Mouse (Mus musculus) urinary bladder, postnatal 10 days (tissue): ENCODE results near the gene Stxbp1.
"Not testable (repeated sequence)": the region's sequence is repeated elsewhere in the genome, so short reads cannot be mapped to it uniquely, and the experiment has no call there.

Source experiments
- DNase-seq: peaks from one replicate; pipeline ENCODE4 v3.0.0; 2022; ENCODE audit warnings: low spot score

Stxbp1 gene

DNA sequence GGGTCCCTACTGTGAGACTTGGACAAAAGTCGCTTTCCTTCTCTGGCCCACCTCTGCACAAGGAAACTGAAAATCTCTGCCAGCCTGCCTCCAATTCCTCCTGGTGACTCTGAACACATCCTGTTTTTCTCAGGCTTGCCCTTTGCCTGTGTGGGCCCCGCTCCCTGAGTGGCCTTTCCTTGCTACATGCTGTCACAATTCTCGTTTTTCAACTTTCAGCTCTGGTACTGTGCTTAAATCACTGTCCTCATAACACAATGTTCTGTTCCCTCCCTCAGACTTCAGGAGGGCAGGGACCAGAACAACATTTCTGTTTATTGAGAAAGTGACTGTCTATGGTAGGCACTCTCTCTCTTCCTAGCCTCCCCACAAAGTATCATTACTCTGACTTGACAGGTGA is 27.0 kb upstream of the Stxbp1 start:
- no peak for DNase-seq

DNA sequence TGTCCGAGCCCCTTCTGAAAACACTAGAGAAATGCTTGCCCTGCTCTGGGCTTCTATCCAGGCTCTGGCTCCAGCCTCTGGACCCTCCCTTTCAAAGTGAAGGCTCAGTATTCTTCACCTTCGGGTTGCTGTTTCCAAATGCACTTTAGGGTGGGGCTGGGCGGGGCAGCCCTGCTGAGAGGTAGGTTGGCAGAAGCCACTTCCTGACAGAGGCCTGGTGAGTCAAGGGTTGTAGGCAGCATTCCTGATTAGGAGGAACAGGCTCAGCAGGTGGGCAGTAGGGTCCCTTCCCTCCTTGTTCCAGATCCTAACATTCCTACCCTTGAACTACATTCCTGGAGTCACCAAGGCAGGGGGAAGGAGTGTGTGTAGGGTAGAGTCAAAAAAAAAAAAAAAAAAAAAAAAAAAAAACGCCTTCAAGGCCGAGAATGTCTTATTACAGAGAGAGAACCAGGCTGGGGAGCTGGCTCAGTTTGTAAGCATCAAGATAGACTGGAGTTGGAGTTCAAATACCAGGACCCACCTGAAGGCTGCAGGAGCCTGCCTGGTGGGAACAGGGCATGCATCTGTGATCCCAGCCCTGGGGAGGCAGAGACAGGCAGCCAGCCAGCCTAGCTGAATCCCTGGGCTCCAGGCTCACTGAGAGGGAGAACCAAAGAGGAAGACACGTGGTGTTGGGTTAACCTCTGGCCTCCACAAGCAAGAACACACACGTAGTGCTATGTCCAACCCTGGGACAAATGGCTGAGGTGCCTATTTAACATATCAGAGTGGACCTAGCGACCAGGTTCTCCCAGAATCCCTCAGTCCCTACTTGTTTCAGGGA is 23.4 kb upstream of the Stxbp1 start:
- no peak for DNase-seq

DNA sequence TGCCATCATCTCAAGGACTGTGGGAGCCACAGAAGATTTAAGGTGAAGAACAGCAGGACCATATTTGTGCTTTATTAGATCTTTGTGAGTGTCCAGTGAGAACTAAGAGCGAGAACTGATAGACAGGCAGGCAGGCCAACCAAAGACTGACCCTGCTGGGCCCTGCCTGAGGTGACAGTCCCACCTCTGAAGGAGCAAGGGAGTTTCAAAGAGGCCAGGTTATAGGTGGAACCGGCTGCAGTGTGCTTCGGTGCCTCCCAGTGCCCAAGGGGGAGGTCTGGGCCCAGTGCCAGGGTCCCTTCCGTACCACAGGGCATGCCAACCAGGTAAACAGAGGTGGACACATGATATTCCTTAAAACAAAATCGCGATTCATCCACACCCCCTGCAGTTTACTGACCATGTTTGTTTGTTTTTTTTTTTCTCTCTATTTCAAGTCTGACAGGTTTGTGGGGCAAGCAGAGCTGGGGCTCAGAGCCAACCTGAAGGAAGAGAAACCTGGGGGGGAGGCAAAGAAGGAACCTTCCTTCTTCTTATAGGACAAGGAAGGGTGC is 22.8 kb upstream of the Stxbp1 start:
- no peak for DNase-seq

DNA sequence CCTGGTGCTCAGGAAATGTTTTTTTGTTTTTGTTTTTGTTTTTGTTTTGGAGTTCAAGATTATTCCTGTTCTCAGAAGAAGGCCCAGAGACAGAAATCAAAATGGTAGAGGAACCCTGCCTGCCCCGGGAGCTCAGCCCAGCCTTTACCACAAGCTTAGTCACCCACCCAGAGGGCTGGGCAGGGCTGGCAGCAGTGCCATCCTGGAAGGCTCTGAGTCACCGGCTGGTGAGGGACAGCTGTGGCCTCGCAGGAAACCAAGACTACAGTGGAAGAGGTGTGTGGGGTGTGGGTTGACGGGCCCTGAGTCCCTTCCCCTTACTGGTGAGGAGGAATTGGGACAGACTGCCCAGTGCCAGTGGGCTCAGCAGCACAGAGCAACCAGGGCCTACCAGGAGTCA is 20.3 kb upstream of the Stxbp1 start:
- no peak for DNase-seq

DNA sequence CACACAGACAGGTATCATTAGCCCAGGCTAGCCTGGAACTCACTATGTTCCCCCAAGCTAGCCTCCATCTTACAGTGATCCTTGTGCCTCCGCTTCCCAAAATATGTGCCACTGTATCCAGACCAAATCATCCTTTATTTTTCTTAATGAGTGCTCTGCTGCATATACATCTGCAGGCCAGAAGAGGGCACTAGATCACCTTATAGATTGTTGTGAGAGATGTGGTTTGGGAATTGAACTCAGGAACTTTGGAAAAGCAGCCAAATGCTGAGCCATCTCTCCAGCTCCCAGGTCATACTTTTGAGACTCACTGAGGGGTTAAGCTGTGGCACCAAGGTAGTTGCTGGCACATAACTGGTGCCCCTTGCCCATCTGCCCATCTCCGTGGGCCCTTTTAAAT is 17.7 kb upstream of the Stxbp1 start:
- DNase-seq, result no peak

DNA sequence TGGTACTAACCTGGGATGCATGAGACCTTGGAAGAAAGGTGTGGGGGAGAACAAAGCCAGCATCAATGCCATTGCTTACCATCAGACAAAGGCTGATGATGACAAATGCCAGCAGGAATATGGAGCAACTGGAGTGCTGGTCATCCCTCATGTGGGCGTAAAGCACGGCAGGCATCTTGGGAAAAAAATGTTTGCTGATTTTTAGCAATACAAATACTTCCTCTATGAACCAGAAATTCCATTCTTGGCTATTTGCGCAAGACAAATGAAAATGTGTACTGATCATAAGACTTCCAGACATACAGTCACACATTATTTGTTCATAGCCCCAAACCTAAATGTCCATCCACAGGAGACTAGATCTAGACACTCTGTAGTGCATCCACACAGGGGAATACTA is 16.3 kb upstream of the Stxbp1 start:
- no peak for DNase-seq

DNA sequence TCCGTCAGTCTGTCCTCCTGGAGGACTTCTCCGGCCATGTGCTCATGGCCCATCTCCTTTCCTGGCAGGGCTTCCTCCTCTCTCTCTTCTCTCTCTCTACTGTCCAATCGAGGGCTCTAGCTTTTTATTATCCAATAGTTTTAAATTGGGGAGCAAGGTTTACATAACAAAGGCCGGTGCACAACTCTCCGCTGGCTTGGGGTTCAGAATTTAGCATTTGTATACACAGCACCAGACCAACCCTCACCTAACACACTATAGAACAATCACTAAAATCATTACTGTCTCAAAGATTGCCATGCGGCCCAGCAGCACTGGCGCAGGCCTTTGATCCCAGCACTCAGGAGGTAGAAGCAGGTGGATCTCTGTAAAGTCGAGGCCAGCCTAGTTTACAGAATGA is 13.8 kb upstream of the Stxbp1 start:
- no peak for DNase-seq

DNA sequence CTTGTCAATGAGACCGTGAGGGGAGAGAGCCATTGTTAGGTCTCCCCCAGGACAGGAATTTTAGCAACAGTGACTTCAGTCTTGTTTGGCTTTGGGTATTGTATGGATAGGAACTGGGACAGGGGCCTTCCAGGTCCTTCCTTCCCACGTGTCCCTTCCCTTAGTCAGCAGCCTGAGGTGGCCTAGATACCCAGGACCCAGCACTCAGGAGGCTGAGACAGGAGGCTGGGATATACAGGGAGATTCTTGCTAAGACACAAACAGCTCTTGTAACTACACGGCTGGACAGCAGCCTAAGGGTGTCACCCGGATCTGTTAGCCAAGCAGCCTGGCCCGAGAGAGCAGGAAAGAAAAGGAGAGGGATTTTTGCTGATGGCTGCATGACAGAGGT is 12.6 kb upstream of the Stxbp1 start:
- no peak for DNase-seq

DNA sequence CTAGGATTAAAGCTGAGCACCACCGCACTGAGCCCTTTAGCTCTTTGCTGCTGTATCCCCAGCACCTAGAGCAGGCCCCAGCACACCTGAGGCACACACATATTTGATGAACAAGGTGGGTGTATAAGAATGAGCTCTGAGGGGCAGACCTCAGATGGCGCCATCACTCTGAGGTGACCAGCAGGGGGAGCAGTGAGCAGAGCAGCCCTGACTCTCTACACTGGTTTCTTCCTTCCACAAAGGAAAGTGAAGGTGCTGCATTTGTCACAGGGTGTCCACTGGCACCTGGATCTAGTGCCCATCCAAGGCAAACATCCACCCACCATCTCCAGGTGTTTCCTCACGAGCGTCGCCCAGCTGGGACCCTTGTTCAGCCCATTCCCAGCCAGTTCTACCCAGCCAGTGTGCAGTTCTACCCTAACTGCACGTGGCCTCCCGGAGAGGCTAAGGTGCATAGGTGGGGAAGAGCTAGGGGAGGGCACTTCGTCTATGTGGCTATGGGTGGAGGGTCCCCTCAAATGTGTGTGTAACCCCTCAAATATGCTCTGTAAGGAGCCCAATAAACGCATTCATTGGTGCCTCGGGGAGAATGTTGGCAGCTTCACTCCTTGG is 12.1 kb upstream of the Stxbp1 start:
- DNase-seq, result no peak

DNA sequence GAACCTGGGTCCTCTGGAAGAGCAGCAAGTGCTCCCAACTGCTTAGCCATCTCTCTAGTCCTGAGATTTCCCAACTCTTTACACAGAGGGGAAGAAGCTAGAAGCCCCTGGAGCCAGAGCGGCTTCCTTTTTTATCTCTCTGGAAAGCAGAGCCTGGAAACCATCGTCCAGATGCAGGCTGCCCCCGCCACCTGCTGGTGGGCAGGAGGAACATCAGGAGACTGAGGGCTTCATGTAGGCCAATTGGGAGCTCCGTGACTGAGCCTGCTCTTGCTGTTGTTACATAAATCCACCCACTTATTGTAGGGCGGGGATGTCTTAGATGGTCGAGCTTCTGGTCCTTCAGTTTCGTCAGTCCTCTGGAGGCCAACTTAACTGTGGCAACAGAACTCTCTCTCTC is 10.5 kb upstream of the Stxbp1 start:
- DNase-seq, result no peak

DNA sequence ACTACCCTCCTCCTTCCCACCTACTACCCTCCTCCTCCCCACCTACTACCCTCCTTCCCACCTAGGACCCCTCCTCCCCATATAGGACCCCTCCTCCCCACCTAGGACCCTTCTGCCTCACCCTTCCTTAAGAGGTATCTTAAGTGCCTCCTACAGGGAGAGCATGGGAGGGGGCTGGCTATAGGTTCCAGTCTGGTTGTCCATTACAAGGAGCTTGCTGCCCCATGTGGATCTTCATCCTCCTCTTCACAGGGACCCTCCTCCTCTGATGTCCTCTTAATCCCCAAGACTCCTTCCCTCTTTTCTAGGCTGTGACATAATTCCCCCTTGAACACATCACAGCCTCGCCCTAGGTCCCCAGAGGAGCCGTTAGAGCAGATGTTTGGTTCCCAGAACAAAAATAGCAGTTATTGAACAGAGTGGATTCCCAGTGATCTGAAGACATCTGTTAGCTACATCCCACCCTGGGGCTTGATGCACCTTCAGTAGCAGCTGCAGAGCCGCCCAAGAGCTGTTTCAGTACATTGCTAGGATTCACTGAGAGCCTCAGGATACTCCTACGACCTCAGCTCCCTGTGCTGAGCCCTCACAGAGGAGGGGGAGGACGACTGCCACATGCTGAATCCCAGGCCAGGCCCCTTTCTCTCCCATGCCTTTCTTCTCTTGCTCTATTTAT is 8.9 kb upstream of the Stxbp1 start:
- DNase-seq, result no peak

DNA sequence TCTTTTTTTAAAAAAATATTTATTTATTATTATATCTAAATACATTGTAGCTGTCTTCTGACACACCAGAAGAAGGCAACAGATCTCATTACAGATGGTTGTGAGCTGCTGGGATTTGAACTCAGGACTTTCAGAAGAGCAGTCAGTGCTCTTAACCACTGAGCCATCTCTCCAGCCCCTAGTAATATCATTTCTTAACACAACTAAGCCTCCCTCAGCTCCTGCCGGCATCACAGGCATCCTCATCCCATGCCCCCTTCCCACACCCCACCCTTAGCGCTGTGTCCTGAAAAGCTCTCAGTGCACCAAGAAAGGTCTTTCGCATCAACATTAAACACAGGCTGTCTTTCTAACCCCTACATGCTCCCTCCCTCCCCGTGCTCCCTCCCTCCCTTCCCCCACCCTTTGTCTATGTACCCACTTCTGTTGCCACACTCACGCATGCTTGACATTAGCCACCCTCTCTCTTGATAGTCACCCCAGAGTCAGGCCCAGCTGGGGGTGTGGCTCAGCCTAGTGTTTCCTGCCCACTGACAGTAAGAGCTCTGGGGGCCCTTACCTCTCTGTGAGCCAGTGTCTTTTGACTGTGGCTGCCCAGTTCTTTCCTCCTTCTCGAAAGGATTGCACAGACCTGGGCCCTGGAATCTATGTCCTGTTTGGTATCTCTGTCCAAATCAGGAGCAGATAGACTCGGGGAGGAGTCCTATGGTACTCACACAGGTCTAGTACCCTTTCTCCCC is 8.2 kb upstream of the Stxbp1 start:
- DNase-seq, result no peak

DNA sequence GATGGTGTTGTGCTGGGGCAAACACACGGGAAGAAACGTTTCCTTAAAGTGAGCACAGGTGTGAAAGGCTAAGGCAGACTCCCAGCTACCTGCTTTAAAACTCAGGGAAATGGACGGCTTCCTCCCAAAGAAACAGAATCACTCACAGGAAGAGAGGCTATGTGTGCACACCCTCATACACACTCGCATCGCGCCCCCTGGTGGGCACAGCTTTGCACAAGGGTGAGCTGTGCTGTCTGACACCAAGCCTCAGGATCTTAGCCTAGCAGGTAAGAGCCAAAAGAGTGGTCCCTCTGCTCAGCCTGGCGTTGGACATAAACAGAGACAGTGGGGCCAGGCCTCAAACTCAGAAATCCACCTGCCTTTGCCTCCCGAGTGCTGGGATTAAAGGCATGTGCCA is 7.2 kb upstream of the Stxbp1 start:
- DNase-seq, result peak; percentile 85

DNA sequence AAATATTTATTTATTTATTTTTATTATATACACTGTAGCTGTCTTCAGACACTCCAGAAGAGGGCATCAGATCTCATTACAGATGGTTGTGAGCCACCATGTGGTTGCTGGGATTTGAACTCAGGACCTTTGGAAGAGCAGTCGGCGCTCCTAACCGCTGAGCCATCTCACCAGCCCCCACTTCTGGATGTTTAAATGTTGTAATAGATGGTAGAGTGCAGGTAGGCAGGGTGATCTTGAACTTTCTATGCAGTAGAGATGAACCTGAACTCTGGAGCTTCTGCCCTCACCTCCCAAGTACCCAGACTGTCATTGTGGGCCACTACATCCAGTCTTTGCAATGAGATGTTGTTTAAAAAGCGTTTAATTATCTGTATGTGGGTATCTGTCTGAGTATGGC is 6.7 kb upstream of the Stxbp1 start:
- not testable (repeated sequence) for DNase-seq

DNA sequence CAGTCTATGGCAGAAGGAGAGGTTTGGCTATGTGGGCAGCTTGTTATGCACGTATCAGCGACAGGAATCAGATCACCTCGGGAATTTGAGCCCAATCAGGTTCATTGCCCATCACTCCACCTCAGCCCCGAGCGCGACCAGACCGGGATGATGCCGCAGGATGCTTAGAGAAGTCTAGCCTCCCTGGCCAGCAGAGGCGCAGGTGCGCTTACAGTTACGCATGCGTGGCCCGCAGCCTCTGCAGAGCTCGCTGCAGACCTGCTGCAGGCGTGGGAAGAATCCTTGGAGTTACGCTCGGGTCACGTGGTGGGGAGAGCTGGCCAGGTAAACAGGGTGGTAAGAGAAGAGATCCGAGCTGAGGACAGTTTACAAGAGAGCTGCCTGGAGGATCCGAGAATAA is 5.1 kb upstream of the Stxbp1 start:
- DNase-seq, result no peak

DNA sequence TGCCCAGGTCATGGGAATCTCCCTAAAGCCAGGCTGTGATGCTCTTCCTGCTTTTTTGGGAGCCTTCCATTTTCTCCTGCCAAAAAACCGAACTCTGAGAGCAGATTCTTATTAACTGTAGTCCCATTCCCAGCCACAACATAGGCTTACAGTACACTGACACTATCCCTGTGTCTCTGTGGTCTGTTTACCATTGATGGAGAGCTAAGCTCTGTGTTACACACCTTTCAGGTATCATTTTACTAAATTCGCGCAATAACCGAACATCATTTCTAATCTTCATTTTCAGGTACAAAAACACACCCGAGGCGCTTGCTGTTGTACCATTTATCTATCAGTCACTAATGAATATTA is 400 bp upstream of the Stxbp1 start:
- no peak for DNase-seq

DNA sequence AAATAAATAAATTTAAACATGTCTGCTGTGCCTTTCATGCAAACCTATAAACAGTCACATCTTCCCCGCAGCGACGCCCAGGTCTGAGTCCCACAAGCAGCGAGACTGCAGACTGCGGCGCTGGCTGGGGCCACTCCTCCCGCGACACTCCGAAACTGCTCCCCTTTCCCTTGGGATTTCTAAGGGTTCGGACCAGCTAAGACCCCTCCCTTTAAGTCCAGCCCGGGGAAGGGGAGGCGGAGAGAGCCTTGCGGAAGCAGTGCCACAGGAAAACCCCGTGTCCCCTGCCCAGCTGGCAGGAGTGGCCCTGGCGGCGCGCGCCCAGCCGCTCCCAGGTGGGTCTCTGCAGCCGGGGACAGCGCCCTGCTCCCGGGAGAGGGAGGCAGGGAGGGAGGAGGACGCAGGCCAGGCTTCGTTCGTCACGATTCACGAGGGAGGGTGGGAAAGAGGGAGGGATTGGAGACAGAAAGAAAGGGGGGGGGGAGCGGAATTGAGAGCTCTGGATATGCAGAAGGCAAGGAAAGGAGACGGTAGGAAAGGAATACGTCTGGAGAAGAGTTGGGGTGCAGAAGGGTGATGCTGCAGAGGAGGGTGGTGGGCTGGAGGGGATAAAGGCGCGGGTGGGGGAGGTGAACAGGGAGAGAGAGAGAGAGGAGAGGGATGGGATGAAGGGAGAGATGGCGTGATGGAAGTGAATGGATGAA is 792 bp downstream of the Stxbp1 start:
- no peak for DNase-seq

DNA sequence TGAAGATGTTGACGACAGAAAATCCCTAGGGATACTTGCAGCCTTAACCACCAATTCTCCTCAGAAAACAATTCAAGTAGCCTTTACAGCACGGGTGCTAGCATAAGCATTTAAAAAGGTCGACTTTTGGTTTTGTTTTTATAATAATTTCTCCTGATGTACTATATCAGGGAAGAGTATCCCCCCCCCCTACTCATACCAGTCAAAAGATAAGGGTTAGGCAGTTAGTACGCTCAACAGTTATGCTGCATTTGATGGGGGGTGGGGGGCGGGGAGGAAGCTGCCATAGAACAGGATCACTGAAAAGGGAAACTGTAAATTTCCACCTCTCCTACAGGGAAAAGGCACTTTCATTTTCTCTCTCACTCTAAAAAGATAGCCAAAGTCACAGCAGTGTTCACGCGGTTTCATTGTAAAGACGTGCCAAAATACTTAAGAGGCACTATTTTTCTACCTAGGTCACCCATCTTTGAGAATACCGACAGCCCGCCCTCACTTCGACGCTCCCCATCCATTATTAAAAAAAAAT is 1.4 kb downstream of the Stxbp1 start:
- no peak for DNase-seq

DNA sequence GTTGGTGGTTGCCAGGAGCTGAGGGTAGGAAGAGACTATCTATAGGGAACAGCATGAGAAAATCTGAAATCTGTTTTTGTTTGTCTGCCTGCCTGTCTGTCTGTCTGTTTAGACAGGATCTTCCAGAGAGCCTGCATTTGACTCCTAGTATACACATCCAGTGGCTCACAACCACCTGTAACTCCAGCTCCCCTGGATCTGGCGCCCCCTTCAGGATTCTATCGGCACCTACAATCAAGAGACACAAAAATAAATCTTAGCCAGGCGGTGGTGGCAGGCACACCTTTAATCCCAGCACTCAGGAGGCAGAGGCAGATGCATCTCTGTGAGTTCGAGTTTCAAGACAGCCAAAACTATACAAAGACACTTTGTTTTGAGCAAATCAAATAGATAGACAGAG is 4.5 kb downstream of the Stxbp1 start:
- no peak for DNase-seq

DNA sequence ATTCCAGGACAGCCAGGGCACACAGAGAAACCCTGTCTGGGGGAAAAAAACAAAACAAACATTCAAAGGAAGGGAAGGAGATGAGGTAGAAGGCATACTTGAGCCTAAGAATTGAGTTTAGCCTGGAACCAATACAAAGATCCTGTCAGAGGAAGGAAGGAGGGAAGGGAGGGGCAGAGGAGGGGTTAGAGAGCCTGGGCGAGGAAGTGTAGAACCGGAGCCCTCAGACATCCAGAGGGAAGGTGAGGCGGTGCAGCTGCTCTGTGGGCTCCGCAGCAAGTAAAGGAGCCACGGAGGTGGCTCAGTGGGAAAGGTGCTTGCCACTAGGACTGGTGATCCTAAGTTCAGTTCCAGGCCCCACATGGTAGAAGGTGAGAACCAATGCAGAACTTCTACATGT is 5.9 kb downstream of the Stxbp1 start:
- DNase-seq, result no peak

DNA sequence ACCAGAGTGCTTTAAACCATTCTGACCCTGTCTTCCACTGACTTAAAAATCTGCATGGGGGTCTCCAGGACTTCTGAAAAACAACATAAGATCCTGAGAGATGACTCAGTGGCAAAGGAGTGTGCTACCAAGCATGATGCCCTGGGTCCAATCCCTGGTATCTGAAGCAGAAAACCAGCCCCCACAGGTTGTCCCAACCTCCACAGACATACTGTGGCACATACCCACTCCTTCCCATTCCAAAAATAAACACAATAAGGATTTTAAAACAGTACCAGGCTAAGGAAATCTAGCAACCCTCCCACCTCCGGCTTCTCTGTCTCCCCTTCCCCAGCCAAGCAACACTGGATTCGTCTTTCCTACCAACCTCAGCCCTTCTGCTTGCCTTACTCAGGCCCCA is 7.8 kb downstream of the Stxbp1 start:
- DNase-seq, result no peak
